Mouse (Mus musculus): ENCODE measurements at regions not wholly inside any gene's neighbourhood (a gene's known extent, or its start where the extent isn't known, plus 50 kb on each side); places are given as distances from the start of the nearest gene placed in this dataset.

DNA sequence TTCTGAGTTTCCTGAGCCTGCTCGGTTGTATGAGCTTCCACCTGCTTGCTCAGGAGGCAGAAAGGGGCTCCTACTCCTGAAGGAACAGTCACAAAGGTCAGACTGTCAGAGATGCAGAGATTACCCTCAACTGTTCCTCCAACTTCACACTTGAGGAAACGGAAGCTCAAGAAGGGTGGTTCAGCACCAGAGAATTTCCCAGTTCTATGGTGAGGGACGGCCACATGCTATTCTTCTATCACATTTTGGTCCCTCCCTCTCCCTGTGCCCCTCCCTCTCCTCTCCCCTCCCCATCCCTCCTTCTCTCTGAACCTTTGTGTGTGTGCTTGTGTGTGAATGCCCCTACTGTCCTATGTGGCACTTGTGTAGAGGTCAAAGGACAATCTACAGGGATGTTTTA, 386.0 kb downstream of the Rps24 start:
- no peak for DNase-seq (ENCODE audit: low read depth, low spot score)
- WGBS = 35% methylated on average over 3 of the region's 3 CpGs

- 85% methylated on average over 3 of the region's 3 CpGs for WGBS
- DNase-seq (ENCODE audit: low read depth, low spot score) = no peak
Observed at GRCm38 (mm10) chr14:24873406-24873805, 386.5 kb downstream of the Rps24 start.

- DNase-seq (ENCODE audit: low read depth, low spot score) = no peak
- WGBS = 79% methylated on average over 12 of the region's 12 CpGs
Observed at GRCm38 (mm10) chr14:24874426-24875155, 387.7 kb downstream of the Rps24 start.

DNA sequence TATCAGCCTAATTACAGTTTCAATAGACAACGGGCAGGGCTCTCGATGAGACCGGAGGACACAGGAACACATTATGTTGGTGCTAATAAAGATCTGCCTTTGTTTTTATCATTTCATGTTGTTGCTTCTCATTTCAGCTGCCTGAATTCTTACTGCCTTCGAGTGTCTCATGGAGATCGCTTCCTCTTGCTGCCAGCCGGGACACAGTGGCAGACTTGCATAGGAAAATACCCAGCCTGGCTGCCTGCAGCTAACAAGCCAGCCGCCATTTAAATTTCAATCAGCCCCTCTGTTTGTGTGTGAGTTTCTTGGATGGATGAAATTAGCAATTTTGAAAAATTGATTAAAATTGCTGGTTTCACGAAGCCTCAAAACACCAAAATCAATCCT, 388.2 kb downstream of the Rps24 start:
- WGBS = 81% methylated on average over 8 of the region's 8 CpGs
- DNase-seq (ENCODE audit: low read depth, low spot score) = no peak

GRCm38 (mm10) chr14:24875934-24876333, 389.0 kb downstream of the Rps24 start:
- DNase-seq (ENCODE audit: low read depth, low spot score) = no peak
- 56% methylated on average over 6 of the region's 6 CpGs for WGBS

DNA sequence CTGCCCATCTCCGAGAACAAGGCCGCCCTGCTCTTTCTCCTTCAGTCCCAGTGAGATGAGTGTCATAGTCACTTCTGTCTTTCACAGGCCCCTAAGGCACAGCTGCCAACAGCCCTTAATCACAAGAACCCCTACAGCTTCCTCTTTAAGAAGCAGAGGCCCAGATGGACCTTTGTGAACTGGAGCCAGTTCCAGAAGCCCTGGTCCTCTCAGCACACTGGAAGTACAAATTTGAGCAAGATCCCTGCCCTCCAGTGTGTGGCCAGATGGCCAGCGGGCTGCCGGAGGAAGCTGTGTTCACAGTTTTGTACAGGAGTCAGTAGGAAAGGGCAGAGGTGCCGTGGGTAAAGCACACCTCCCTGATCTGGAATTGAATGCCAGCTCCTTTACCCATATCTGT, 389.6 kb downstream of the Rps24 start:
- 86% methylated on average over 5 of the region's 5 CpGs for WGBS
- DNase-seq (ENCODE audit: low read depth, low spot score) = no peak

DNA sequence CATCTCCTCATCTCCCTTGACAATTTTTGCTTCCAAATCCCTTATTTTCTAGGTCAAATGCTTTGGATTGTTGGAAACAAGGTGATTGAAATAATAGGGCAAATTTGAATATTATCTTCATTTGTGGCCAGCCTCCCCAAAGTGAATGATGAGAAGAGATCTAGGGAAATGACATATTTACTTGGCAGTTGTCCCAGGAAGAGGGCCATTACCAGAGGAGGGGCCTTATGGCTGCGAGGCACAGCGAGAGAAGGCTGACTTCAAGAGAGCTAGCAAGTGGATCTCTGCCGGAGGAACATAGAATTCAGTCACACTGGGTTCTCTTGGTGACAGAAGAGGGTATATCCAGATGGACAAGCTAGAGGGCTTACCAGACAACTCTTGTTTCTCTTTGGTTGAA, 390.9 kb downstream of the Rps24 start:
- WGBS = 32% methylated on average over 3 of the region's 3 CpGs
- no peak for DNase-seq (ENCODE audit: low read depth, low spot score)

DNA sequence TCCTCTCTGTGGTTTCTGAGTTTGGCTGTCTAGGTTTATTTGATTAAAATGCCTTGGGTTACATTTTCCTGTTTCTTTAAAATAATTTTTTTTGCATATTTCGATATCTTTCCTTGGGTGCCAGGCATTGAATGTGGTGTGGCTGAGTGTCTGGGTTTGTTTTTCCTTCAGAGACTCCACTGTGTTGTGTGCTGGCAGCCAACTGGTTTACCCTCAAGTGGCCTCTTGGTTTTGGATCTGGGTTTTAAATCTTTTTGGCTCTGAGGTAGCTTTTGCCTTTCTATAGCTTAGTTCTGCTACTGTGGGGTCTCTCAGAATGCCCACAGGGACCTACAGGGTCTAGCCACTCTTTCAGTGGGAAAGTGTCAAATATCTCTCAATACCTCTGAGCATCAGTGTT, 399.2 kb downstream of the Rps24 start:
- 54% methylated on average over 1 of the region's 1 CpGs for WGBS
- DNase-seq (ENCODE audit: low read depth, low spot score) = no peak

GRCm38 (mm10) chr14:24886896-24887421, 400.0 kb downstream of the Rps24 start:
- no peak for DNase-seq (ENCODE audit: low read depth, low spot score)
- 83% methylated on average over 8 of the region's 8 CpGs for whole genome bisulfite sequencing

DNA sequence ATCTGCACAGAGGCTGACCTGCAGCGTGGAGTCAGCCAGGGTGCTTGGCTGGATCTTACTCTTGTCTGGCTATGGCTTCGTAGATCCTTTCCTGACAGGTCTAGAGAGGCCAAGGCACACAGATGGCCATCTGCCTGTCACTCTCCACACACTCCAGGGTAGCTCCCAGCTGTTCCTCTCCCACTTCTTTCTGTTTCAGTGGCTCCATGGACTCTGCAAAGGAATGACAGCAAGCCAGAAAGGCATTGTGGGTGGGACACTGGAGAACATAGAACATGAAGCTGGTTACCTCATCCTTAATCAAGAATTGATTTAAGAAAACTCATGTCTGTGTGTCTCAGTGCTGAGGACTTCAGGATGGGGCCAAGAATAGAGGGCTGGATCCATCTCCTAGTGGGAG, 403.9 kb downstream of the Rps24 start:
- DNase-seq (ENCODE audit: low read depth, low spot score) = no peak
- 83% methylated on average over 2 of the region's 2 CpGs for whole genome bisulfite sequencing

DNA sequence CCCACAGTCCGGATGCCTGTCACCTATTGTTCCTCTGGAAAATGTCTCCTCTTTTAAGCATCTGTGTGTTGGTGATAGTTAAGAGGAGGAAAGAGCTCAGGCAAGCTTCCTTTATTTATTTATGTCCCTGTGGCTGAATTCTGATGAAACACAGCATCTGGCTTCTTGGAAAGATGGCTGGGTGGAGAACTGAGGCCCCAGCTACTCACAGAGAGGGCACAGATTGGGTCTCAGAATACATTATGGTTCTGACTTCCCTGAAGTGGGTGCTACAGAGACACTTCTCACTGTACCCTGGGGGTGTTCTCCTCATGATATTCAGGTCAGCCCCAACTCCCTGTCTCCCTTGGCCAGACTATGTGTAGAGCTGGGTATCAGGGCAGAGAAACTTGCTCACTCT, 408.3 kb downstream of the Rps24 start:
- DNase-seq (ENCODE audit: low read depth, low spot score) = no peak
- 60% methylated on average over 1 of the region's 1 CpGs for WGBS

- WGBS = 92% methylated on average over 5 of the region's 5 CpGs
- DNase-seq (ENCODE audit: low read depth, low spot score) = no peak
Observed at GRCm38 (mm10) chr14:24896681-24897080, 409.8 kb downstream of the Rps24 start.

DNA sequence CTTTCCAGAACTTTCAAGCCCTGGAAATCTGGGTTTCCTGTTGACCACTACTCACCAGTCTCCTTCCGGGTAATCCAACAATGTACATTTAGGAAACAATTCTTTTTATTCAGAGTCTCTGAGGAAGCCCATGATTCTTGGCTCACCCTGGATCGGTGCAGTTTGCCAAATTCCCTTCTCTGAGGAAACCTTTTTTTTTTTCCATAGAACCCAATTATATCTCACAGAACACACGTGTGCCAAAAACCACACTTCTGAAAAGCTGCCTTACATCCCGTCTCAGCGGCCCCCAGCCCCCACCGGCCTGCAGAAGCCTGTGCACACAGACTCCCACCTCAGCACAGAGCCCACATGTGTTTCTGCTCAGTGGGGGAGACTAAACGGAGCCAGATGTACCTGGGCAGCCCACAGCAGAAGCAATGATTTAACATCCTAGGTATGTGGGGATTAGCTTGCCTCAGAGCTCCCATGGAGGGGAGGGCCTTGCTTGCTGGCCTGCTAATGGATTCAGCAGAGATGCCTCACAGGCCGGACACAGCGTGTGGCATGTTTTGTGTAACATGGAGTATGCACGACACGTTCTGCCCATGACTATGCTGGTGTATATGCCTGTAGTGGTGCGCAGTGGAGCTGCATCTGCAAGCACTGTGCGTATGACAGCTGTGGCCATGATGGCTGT, 413.7 kb downstream of the Rps24 start:
- 73% methylated on average over 13 of the region's 13 CpGs for WGBS
- DNase-seq (ENCODE audit: low read depth, low spot score) = no peak

GRCm38 (mm10) chr14:24901726-24902125, 414.8 kb downstream of the Rps24 start:
- 41% methylated on average over 7 of the region's 7 CpGs for WGBS
- DNase-seq (ENCODE audit: low read depth, low spot score) = no peak

DNA sequence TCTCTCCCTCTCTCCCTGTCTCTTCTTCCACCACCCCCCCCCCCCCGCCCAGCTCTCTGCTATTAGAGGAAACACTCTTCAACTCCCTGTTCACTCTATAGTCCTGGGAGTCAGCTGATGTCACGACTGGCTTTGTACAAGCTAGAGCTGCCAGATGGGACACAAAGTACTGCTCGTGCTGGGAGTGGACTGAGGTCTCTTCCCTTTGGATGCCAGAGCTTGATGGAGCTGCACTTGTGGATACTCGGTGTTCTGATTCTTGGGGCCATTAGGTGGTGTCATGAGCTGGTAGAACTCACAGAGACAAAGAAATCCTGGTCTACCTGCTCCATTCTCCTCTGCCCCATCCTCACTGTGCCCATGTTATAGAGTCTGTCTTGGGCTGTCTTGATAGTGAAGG, 415.9 kb downstream of the Rps24 start:
- no peak for DNase-seq (ENCODE audit: low read depth, low spot score)
- WGBS = 10% methylated on average over 3 of the region's 4 CpGs

DNA sequence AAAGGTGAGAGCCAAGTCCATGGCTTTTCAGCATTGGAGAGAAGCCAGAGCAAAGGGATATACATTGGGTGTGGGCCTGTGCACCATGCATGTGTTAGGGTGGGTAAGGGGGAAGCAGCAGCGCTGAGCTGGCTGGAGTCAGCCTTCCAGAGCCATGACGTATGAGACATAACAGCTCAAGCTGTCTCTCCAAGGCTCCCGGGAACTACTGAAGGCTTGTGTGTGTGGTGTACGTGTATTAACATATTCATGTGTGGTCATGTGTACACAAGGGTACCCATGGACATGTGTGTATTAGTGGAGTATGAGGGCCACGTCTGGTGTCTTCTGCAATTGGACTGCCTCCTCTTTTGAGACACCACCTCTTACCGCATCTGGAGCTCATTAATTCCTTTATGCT, 417.8 kb downstream of the Rps24 start:
- peak; percentile 10 for DNase-seq (ENCODE audit: low read depth, low spot score)
- WGBS = 58% methylated on average over 6 of the region's 6 CpGs

DNA sequence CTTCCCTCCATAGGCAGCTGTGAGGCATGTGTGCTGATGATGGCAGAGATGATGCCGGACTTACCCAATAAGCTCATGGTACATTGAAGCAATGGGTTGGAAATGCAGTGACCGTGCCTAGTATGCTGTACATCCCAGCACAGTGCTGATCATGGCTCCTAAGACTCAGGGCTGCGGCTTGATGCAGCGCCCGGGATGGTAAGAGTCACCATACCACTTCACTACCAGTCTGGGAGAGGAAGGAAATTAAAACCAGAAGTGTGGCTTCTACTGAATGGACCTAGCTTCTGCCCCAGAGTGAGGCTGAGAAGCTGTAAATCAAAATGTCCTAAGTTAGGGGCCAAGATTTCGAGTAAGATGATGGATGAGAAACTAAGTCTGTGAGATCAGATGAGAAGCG, 420.0 kb downstream of the Rps24 start:
- DNase-seq (ENCODE audit: low read depth, low spot score) = no peak
- WGBS = 76% methylated on average over 7 of the region's 7 CpGs

DNA sequence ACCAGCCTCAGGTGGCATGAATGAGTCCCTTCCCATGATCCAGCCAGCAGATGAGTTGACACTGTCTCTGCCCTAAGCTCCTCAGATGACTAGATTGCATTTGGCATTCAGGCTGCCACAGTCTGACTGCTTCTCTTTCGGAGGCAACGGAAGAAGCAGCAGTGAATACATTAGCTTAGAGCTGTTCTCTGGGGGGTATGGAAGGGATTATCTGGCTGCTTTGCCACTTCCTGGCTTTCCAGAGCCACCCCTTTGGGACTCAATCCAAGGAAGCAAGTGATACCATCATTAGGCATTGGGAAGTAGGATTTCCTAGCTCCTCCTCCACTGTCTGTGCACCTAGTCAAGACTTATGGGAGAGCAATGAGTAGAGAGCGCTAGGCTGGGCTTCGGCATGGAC, 421.5 kb downstream of the Rps24 start:
- DNase-seq (ENCODE audit: low read depth, low spot score) = no peak
- 91% methylated on average over 4 of the region's 4 CpGs for WGBS

GRCm38 (mm10) chr14:24911621-24912020, 424.7 kb downstream of the Rps24 start:
- WGBS = 64% methylated on average over 6 of the region's 6 CpGs
- DNase-seq (ENCODE audit: low read depth, low spot score) = no peak

GRCm38 (mm10) chr14:24919056-24919455, 432.1 kb downstream of the Rps24 start:
- no peak for DNase-seq (ENCODE audit: low read depth, low spot score)
- 89% methylated on average over 3 of the region's 3 CpGs for WGBS

GRCm38 (mm10) chr14:24922006-24922405, 435.1 kb downstream of the Rps24 start:
- WGBS = 53% methylated on average over 10 of the region's 10 CpGs

More at GRCm38 (mm10) chr14:24922006-24922405, 435.1 kb downstream of the Rps24 start:
- DNase-seq (ENCODE audit: low read depth, low spot score) = no peak

All from large intestine, adult 2 months (tissue).